Comparison of ENCODE assay signal across 11 mouse cellular contexts in the genomic region with DNA sequence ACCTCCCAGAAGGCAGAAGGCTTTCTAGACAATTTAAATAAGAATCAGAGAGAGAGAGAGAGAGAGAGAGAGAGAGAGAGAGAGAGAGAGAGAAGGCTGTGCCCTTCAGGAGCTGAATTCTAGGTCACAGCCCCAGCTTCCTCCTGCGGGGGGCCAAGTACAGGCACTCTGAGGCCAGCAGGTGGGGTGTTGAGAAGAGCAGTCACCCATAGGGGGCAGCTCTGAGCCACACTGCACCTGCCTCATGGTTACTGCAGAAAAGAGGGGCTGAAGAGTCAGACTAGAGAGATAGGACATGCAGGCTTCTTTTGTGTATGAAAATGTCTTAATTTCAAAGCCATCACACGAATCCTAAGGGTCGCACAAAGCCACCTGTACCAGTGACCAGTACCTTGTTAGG. TPM values are rescaled to one million over a fixed set of nuclear protein-coding genes. Genes with fewer than 3 reads are reported as not detected.
DNase-seq lines count a peak whose midpoint lies in the region; ATAC-seq and TF ChIP-seq lines count a peak whose summit lies in the region.
"Had no signal": no experiment of that assay in that cellular context is flagged by ENCODE, and none has a peak within 500 bp of the region (broad histone marks: within the 10 kb centered on the region; RNA-seq: fewer than 3 reads in every experiment).

No protein-coding gene starts in this region.

- peak; percentile 83 for TF ChIP-seq CTCF in E14TG2a.4 (conservative IDR thresholded peaks at IDR 0.05; ENCODE audit: low read length)
- TF ChIP-seq CTCF in bone marrow, adult 2 months (IDR thresholded peaks at IDR 0.05; ENCODE audit: control insufficient read depth, insufficient read depth, low read length) = peak; percentile 32; the same call in 1 of the 2 replicates
- TF ChIP-seq CTCF in small intestine, adult 2 months (IDR thresholded peaks at IDR 0.05; ENCODE audit: extremely low read depth, insufficient read length, insufficient replicate concordance, low read depth, low read length) = peak; percentile 37; the same call in 1 of the 2 replicates

- ATAC-seq in heart, embryonic 16.5 days (replicated peaks; ENCODE audit: extremely low read depth, insufficient read depth, low FRiP score) = peak; percentile 61; the same call in 1 of the 2 replicates

- H3K4me2 ChIP-seq in heart, embryonic 16.5 days (ENCODE audit: low read depth, low read length) = no peak overlapping the region
- H3K4me2 ChIP-seq: embryonic facial prominence, embryonic 15.5 days; liver, embryonic 15.5 days; stomach, embryonic 15.5 days had no signal

- H3K36me3 ChIP-seq in E14TG2a.4 (ENCODE audit: insufficient read depth, low read length) = no peaks in the 10 kb centered on the region
- peaks cover 41% of the 10 kb centered on the region for H3K36me3 ChIP-seq in heart, embryonic 16.5 days (ENCODE audit: control insufficient read depth, insufficient read depth)
- H3K36me3 ChIP-seq in small intestine, adult 2 months (ENCODE audit: control insufficient read depth, insufficient read depth, low read length) = no peaks in the 10 kb centered on the region
- H3K36me3 ChIP-seq: liver, embryonic 15.5 days; stomach, embryonic 15.5 days had no signal

- no peak overlapping the region; the same call in 1 of the 2 replicates for H3K9ac ChIP-seq in heart, embryonic 16.5 days (ENCODE audit: low read length)
- H3K9ac ChIP-seq: embryonic facial prominence, embryonic 15.5 days; liver, embryonic 15.5 days; stomach, embryonic 15.5 days had no signal

- H3K4me3 ChIP-seq in E14TG2a.4 (replicated peaks; ENCODE audit: low read length) = no peak overlapping the region
- no peak overlapping the region for H3K4me3 ChIP-seq in bone marrow, adult 2 months (replicated peaks; ENCODE audit: control insufficient read depth, low read depth, low read length)
- H3K4me3 ChIP-seq in heart, embryonic 16.5 days (ENCODE audit: low read length) = no peak overlapping the region
- H3K4me3 ChIP-seq in small intestine, adult 2 months (ENCODE audit: low read depth, low read length) = no peak overlapping the region
- H3K4me3 ChIP-seq: embryonic facial prominence, embryonic 15.5 days; liver, embryonic 15.5 days; stomach, embryonic 15.5 days had no signal

- H3K4me1 ChIP-seq in E14TG2a.4 (replicated peaks; ENCODE audit: low read depth, low read length) = peaks cover 23% of the 10 kb centered on the region
- H3K4me1 ChIP-seq in bone marrow, adult 2 months (ENCODE audit: control insufficient read depth, insufficient read depth, low read length) = no peaks in the 10 kb centered on the region
- H3K4me1 ChIP-seq in heart, embryonic 16.5 days (ENCODE audit: control insufficient read depth, insufficient read depth, low read length) = peaks cover 10% of the 10 kb centered on the region
- no peaks in the 10 kb centered on the region for H3K4me1 ChIP-seq in small intestine, adult 2 months (ENCODE audit: control insufficient read depth, insufficient read depth, insufficient read length, low read length)
- H3K4me1 ChIP-seq: embryonic facial prominence, embryonic 15.5 days; liver, embryonic 15.5 days; stomach, embryonic 15.5 days had no signal

- no peaks in the 10 kb centered on the region for H3K9me3 ChIP-seq in E14TG2a.4 (ENCODE audit: low read length)
- no peaks in the 10 kb centered on the region for H3K9me3 ChIP-seq in heart, embryonic 16.5 days (replicated peaks; ENCODE audit: control insufficient read depth, low read length)
- H3K9me3 ChIP-seq: embryonic facial prominence, embryonic 15.5 days; liver, embryonic 15.5 days; stomach, embryonic 15.5 days had no signal

- peak; percentile 19 for DNase-seq in kidney, adult 9 months
- no peak for DNase-seq in kidney, adult 11 months
- no peak for DNase-seq in urinary bladder, adult 2 months (ENCODE audit: low spot score)
- DNase-seq in spleen, adult 12 weeks (ENCODE audit: low spot score) = no peak

- 54% methylated on average over 3 of the region's 3 CpGs for WGBS in bone marrow, adult 2 months
- WGBS in heart, embryonic 16.5 days = 58% methylated on average over 3 of the region's 3 CpGs
- 54% methylated on average over 3 of the region's 3 CpGs for WGBS in small intestine, adult 2 months

- peaks cover 62% of the 10 kb centered on the region for H3K27me3 ChIP-seq in E14TG2a.4 (ENCODE audit: insufficient read depth, low read length)
- H3K27me3 ChIP-seq in heart, embryonic 16.5 days (ENCODE audit: control insufficient read depth, insufficient read depth, low read length) = no peaks in the 10 kb centered on the region
- H3K27me3 ChIP-seq in small intestine, adult 2 months (ENCODE audit: control insufficient read depth, insufficient read depth, low read length) = 0 out of 2 replicates have a peak, but pooled peaks cover 3% of the 10 kb centered on the region
- H3K27me3 ChIP-seq: embryonic facial prominence, embryonic 15.5 days; liver, embryonic 15.5 days; stomach, embryonic 15.5 days had no signal

- H3K27ac ChIP-seq in bone marrow, adult 2 months (ENCODE audit: control insufficient read depth, insufficient read depth, low read depth, low read length, poor library complexity) = no peak overlapping the region
- peak overlapping the region; percentile 54 for H3K27ac ChIP-seq in heart, embryonic 16.5 days (ENCODE audit: low read length)
- no peak overlapping the region for H3K27ac ChIP-seq in small intestine, adult 2 months (ENCODE audit: insufficient read depth, low read depth, low read length)
- H3K27ac ChIP-seq: embryonic facial prominence, embryonic 15.5 days; liver, embryonic 15.5 days; stomach, embryonic 15.5 days had no signal

- TF ChIP-seq POLR2A in bone marrow, adult 2 months (IDR thresholded peaks at IDR 0.05; ENCODE audit: borderline replicate concordance, control insufficient read depth, low read depth, low read length) = no peak
- TF ChIP-seq POLR2A in small intestine, adult 2 months (IDR thresholded peaks at IDR 0.05; ENCODE audit: low read depth, low read length) = no peak

RNA-seq across cellular contexts. Expression of a gene that starts 22.0 kb away (rescaled TPM):
- polyA plus RNA-seq in bone marrow, adult 2 months (2011; ENCODE audit: insufficient read depth, insufficient read length, low replicate concordance, missing spikeins) = 21.8 and 53.9 TPM in 2 replicates
- polyA plus RNA-seq in heart, embryonic 16.5 days (2015; fragmentation: Nextera tagmentation; extraction: Ambion mirVana) = 72.6 and 85.3 TPM in 2 replicates
- 121 and 187 TPM in 2 replicates for polyA plus RNA-seq in small intestine, adult 2 months (2012; rRNA removed)
- polyA plus RNA-seq in urinary bladder, adult 2 months (2012; rRNA removed) = 140 and 188 TPM in 2 replicates

RNA-seq across cellular contexts. Expression of a gene that starts 36.5 kb away (rescaled TPM):
- not detected in 2 replicates for polyA plus RNA-seq in bone marrow, adult 2 months (2011; ENCODE audit: insufficient read depth, insufficient read length, low replicate concordance, missing spikeins)
- 0.08 and 0.27 TPM in 2 replicates for polyA plus RNA-seq in heart, embryonic 16.5 days (2015; fragmentation: Nextera tagmentation; extraction: Ambion mirVana)
- 0.05 TPM in 1 of 2 replicates, not detected in the other for polyA plus RNA-seq in small intestine, adult 2 months (2012; rRNA removed)
- polyA plus RNA-seq in urinary bladder, adult 2 months (2012; rRNA removed) = 0.03 and 0.06 TPM in 2 replicates

RNA-seq across cellular contexts. Expression of a gene that starts 38.7 kb away (rescaled TPM):
- 18.1 TPM in 2 replicates for polyA plus RNA-seq in bone marrow, adult 2 months (2011; ENCODE audit: insufficient read depth, insufficient read length, low replicate concordance, missing spikeins)
- polyA plus RNA-seq in heart, embryonic 16.5 days (2015; fragmentation: Nextera tagmentation; extraction: Ambion mirVana) = 41.1 and 46.4 TPM in 2 replicates
- 21.5 and 23.2 TPM in 2 replicates for polyA plus RNA-seq in small intestine, adult 2 months (2012; rRNA removed)
- 91.1 and 102 TPM in 2 replicates for polyA plus RNA-seq in urinary bladder, adult 2 months (2012; rRNA removed)

RNA-seq across cellular contexts. Expression of a gene that starts 53.6 kb away (rescaled TPM):
- polyA plus RNA-seq in bone marrow, adult 2 months (2011; ENCODE audit: insufficient read depth, insufficient read length, low replicate concordance, missing spikeins) = 2.1 and 8.8 TPM in 2 replicates
- 469 and 480 TPM in 2 replicates for polyA plus RNA-seq in heart, embryonic 16.5 days (2015; fragmentation: Nextera tagmentation; extraction: Ambion mirVana)
- 152 and 216 TPM in 2 replicates for polyA plus RNA-seq in small intestine, adult 2 months (2012; rRNA removed)
- 1,825 and 2,682 TPM in 2 replicates for polyA plus RNA-seq in urinary bladder, adult 2 months (2012; rRNA removed)

Comparison
In these comparisons a context has a peak if more than half of its experiments do, and no peak if none do; other contexts are left out.
1. CTCF ChIP-seq: peak in every context shown above with its lines; median percentile 83 in E14TG2a.4; 37 in small intestine, adult 2 months; 32 in bone marrow, adult 2 months.